Mouse (Mus musculus) forebrain, embryonic 12.5 days (tissue): Measurements from ENCODE around the gene Il3. TPM values are rescaled to one million over a fixed set of nuclear protein-coding genes. Genes with fewer than 3 reads are reported as not detected.
"Not testable (repeated sequence)": the region's sequence is repeated elsewhere in the genome, so short reads cannot be mapped to it uniquely, and the experiment has no call there.

Experiments
- ATAC-seq: fragments of 200-750 bp; cut with Nextera tagmentation; 2 replicates; pipeline ENCODE4 v1.8.0; 2017; ENCODE audit warnings: moderate TSS enrichment; ENCODE audit not compliant: low FRiP score
- H3K27ac ChIP-seq: fragments of 300-500 bp; sonication (generic); 2 replicates; pipeline ENCODE4 v1.5.1; 2016; ENCODE audit warnings: mild to moderate bottlenecking
- H3K27me3 ChIP-seq: fragments of 300-500 bp; sonication (generic); 2 replicates; pipeline ENCODE4 v1.6.1; 2016; ENCODE audit warnings: mild to moderate bottlenecking
- H3K36me3 ChIP-seq: fragments of 300-500 bp; sonication (generic); replicated peaks from 2 replicates; pipeline ENCODE4 v1.6.1; 2016; ENCODE audit warnings: mild to moderate bottlenecking
- H3K4me1 ChIP-seq: fragments of 300-500 bp; sonication (generic); 2 replicates; pipeline ENCODE4 v1.6.1; 2016
- H3K4me2 ChIP-seq: fragments of 300-500 bp; sonication (generic); 2 replicates; pipeline ENCODE4 v1.6.1; 2016; ENCODE audit warnings: mild to moderate bottlenecking, moderate library complexity
- H3K4me3 ChIP-seq: fragments of 300-500 bp; sonication (generic); replicated peaks from 2 replicates; pipeline ENCODE4 v1.5.1; 2016; ENCODE audit warnings: mild to moderate bottlenecking
- H3K9ac ChIP-seq: fragments of 300-500 bp; sonication (generic); 2 replicates; pipeline ENCODE4 v1.6.1; 2016; ENCODE audit warnings: mild to moderate bottlenecking
- H3K9me3 ChIP-seq: fragments of 300-500 bp; sonication (generic); 2 replicates; pipeline ENCODE4 v1.6.1; 2016
- WGBS: fragments of 180-500 bp; shearing (Covaris S2); methylation state at CpG from one replicate; pipeline ENCODE4 v1.1.7; 2016; 5-methylcytosine and 5-hydroxymethylcytosine counted together
- polyA plus RNA-seq: library from polyadenylated mRNA; unstranded; fragments of >200 nt; fragmentation: Nextera tagmentation; extraction: Ambion mirVana; gene quantifications from 2 replicates; pipeline ENCODE4 v1.2.1, GENCODE M21; 2016

The Il3 gene
- polyA plus RNA-seq, 1 experiment from 2014 or later, result not detected

DNA sequence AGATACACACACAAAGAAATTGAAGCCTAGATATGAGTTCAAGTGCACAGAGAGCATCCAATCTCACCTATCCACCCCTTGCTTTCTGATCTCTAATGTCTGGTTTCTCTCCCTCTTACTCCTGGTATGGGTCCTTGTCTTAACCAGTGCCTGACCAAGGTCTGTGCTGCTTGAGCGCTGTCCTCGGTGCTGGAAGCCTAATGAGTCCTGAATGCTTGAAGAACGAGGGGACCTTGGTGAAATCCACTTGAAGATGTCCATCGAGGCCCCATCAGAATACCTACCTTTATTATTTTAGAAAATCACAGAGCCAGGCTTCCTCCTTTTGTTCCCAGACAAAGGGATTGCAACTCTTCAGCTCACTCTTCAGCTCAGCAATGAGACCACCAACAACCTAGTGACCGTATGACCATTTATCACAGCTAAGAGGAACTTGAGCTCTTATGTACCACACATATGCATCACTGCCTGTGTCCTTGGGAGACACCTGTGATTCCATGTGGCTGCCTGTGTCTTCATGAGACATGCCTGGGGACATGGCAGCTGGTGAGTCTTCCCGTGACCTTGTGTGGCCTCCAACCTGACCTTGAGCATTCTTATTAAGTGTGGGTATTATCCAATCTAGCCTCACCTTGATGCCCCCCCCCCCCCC lies 36.1 kb upstream of the Il3 start:
- WGBS, result 19% methylated on average over 6 of the region's 6 CpGs
- Histone ChIP-seq H3K36me3 (no peaks in the 10 kb centered on the region), H3K4me2 (peak overlapping the region; percentile 74), H3K4me3 (peak overlapping the region; percentile 77), H3K9me3 (peaks cover 9% of the 10 kb centered on the region; the same call in 1 of the 2 replicates), H3K27ac (peak overlapping the region; percentile 81; the same call in 1 of the 2 replicates), H3K9ac (peak overlapping the region; percentile 84), H3K27me3 (no peaks in the 10 kb centered on the region), H3K4me1 (peaks cover 28% of the 10 kb centered on the region)
- no peak; the same call in none of the 2 replicates for ATAC-seq

DNA sequence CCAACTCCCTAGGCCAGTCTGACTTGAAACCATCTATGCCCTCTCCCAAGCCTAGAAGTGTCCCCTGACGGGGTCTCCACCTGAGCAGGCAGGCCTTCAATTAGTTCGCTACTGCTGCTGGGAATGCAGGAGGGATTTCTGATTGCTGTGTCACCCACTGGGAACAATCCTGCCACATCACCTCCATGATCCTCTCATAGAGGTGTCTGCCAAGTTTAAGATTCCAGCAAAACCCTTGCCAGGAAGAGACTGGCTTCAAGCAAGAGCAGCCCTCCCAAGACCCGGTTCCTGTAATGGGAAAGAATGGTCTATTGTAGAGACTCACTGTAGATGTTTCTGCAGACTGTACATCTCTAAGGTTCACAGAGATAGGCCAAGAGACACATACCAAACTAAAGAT lies 35.5 kb upstream of the Il3 start:
- Histone ChIP-seq H3K4me2 (no peak overlapping the region), H3K27me3 (no peaks in the 10 kb centered on the region), H3K9ac (no peak overlapping the region), H3K4me1 (peaks cover 28% of the 10 kb centered on the region), H3K36me3 (no peaks in the 10 kb centered on the region), H3K9me3 (peaks cover 9% of the 10 kb centered on the region; the same call in 1 of the 2 replicates), H3K4me3 (no peak overlapping the region), H3K27ac (no peak overlapping the region)
- 92% methylated on average over 3 of the region's 3 CpGs for whole genome bisulfite sequencing
- ATAC-seq, result no peak

DNA sequence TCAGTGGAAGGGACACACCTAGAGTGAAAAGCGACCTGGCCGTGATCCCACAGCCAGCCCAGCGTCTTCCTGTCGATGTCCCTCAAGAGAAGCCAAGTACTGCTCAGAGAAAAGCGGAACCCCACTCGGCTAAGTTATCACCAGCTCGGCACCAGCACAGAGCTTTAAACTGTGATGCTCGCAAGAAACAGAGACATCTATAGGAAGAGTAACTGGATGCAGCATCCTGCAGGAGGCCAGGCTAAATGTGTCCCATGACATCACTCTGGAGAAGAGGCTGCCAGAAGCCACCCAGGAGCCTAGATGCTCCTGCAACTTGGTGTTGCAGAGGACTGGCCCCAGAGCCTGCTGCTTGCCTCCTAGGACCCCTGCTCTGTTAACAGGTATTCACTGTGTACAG lies 34.9 kb upstream of the Il3 start:
- no peak overlapping the region for H3K4me3 ChIP-seq
- H3K27me3 ChIP-seq, result no peaks in the 10 kb centered on the region
- H3K36me3 ChIP-seq, result no peaks in the 10 kb centered on the region
- no peak overlapping the region for H3K27ac ChIP-seq
- 93% methylated on average over 8 of the region's 8 CpGs for WGBS
- H3K9ac ChIP-seq, result no peak overlapping the region
- no peak for ATAC-seq
- peaks cover 28% of the 10 kb centered on the region for H3K4me1 ChIP-seq
- H3K4me2 ChIP-seq, result no peak overlapping the region
- peaks cover 11% of the 10 kb centered on the region; the same call in 1 of the 2 replicates for H3K9me3 ChIP-seq

DNA sequence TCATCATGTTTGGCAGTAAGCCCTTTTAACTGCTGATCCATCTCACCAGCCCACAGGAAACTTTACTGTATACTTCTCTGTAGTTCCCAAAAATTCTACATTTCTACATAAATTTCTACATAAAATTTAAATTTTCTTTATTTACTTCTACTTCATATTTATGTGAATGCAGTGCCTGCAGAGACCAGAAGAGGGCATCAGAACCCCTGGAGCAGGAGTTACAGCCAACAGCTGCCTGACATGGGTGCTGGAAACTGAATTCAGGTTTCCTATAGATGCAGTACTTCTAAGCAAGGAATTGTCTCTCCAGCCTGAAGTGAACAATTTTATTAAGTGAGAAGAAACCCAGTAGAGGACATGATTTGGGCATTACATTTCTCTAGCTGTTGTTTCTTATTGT lies 31.7 kb upstream of the Il3 start:
- H3K9me3 ChIP-seq, result peaks cover 11% of the 10 kb centered on the region; the same call in 1 of the 2 replicates
- no peak overlapping the region for H3K4me2 ChIP-seq
- H3K4me1 ChIP-seq, result peaks cover 7% of the 10 kb centered on the region
- no peaks in the 10 kb centered on the region for H3K36me3 ChIP-seq
- ATAC-seq, result no peak
- H3K27ac ChIP-seq, result no peak overlapping the region
- H3K4me3 ChIP-seq, result no peak overlapping the region
- H3K27me3 ChIP-seq, result no peaks in the 10 kb centered on the region
- H3K9ac ChIP-seq, result no peak overlapping the region

GRCm38 (mm10) chr11:54297471-54297870 lies 30.4 kb upstream of the Il3 start:
- H3K27me3 ChIP-seq, H3K4me1 ChIP-seq, H3K4me3 ChIP-seq, H3K4me2 ChIP-seq, ATAC-seq, H3K9ac ChIP-seq, H3K27ac ChIP-seq, H3K36me3 ChIP-seq: not testable (repeated sequence)
- peaks cover 11% of the 10 kb centered on the region; the same call in 1 of the 2 replicates for H3K9me3 ChIP-seq
- WGBS, result 91% methylated on average over 2 of the region's 2 CpGs

- Histone ChIP-seq H3K9ac (no peak overlapping the region), H3K36me3 (no peaks in the 10 kb centered on the region), H3K27ac (no peak overlapping the region), H3K4me2 (no peak overlapping the region), H3K4me1 (no peaks in the 10 kb centered on the region), H3K27me3 (no peaks in the 10 kb centered on the region), H3K4me3 (no peak overlapping the region), H3K9me3 (peaks cover 11% of the 10 kb centered on the region; the same call in 1 of the 2 replicates)
- WGBS, result 86% methylated on average over 1 of the region's 1 CpGs
- ATAC-seq, result no peak
These were observed 29.7 kb upstream of the Il3 start for GRCm38 (mm10) chr11:54296734-54297133.

DNA sequence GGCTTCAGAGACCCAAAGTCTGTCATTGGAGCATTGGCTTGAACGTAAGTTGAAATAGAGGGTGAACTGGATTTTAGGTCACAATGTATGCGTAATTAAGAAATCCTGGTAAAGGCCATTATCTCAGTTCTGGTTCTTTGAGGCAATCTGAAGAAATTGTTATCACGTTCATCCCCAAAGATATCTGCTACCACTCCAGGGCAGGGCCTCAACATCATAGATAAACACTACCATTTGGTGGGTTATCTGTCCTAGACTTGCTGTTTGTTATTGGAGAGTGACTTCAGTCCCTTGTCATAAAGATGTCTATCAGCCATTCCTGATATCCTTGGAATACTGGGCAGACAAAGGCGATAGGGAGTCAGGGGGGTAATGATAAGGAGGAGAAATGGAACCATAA lies 28.9 kb upstream of the Il3 start:
- H3K9me3 ChIP-seq, result peaks cover 11% of the 10 kb centered on the region; the same call in 1 of the 2 replicates
- no peaks in the 10 kb centered on the region for H3K27me3 ChIP-seq
- H3K9ac ChIP-seq, result no peak overlapping the region
- no peaks in the 10 kb centered on the region for H3K4me1 ChIP-seq
- no peak overlapping the region for H3K27ac ChIP-seq
- no peak for ATAC-seq
- H3K4me2 ChIP-seq, result no peak overlapping the region
- H3K4me3 ChIP-seq, result no peak overlapping the region
- no peaks in the 10 kb centered on the region for H3K36me3 ChIP-seq
- WGBS, result 89% methylated on average over 4 of the region's 4 CpGs

- Histone ChIP-seq H3K4me2 (no peak overlapping the region), H3K36me3 (no peaks in the 10 kb centered on the region), H3K27ac (no peak overlapping the region), H3K27me3 (no peaks in the 10 kb centered on the region), H3K4me3 (no peak overlapping the region), H3K4me1 (no peaks in the 10 kb centered on the region), H3K9ac (no peak overlapping the region), H3K9me3 (peaks cover 10% of the 10 kb centered on the region; the same call in 1 of the 2 replicates)
- 79% methylated on average over 12 of the region's 12 CpGs for WGBS
- no peak for ATAC-seq
These were observed 27.1 kb upstream of the Il3 start for GRCm38 (mm10) chr11:54293980-54294807.

GRCm38 (mm10) chr11:54292163-54292562 lies 25.1 kb upstream of the Il3 start:
- 0 out of 2 replicates have a peak, but pooled peaks cover under 1% of the 10 kb centered on the region for H3K9me3 ChIP-seq
- H3K27ac ChIP-seq, result no peak overlapping the region
- WGBS, result 89% methylated on average over 2 of the region's 2 CpGs
- no peak overlapping the region for H3K9ac ChIP-seq
- H3K4me3 ChIP-seq, result no peak overlapping the region
- no peak overlapping the region for H3K4me2 ChIP-seq
- no peaks in the 10 kb centered on the region for H3K4me1 ChIP-seq
- H3K36me3 ChIP-seq, result no peaks in the 10 kb centered on the region
- ATAC-seq, result no peak
- no peaks in the 10 kb centered on the region for H3K27me3 ChIP-seq

DNA sequence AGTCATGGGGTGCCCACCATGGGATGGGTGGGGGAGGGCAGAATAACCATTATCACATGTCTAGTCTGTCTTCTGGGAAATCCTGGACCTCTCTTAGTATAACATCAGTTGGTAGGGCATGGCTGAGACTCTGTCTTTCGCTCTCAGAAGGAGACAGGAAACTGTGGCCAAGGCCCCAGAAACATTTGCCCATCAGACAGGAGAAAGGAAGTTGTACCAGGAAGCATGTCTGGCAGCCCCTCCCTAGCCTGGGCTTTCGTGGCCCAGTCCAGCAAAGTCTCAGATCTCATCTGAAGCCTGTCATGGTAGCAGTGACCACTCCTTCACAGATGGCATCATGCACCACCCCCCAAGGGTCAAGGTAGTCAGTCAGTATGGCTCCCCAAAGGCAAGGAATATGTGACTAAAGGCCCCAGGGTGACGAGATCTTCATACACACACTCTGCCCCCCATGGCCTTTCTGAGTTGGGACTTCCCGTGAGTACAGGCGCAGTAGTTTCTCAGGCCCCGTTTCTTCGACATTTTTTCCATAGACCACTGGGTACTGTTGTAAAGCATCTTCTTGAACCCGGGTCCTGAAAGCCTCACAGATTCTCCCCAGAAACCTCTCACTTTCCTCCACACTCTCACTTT lies 20.9 kb upstream of the Il3 start:
- H3K4me2 ChIP-seq, result no peak overlapping the region
- no peak overlapping the region for H3K27ac ChIP-seq
- no peak for ATAC-seq
- H3K9me3 ChIP-seq, result no peaks in the 10 kb centered on the region
- H3K9ac ChIP-seq, result no peak overlapping the region
- H3K27me3 ChIP-seq, result no peaks in the 10 kb centered on the region
- 87% methylated on average over 8 of the region's 8 CpGs for WGBS
- no peaks in the 10 kb centered on the region for H3K36me3 ChIP-seq
- H3K4me3 ChIP-seq, result no peak overlapping the region
- no peaks in the 10 kb centered on the region for H3K4me1 ChIP-seq

GRCm38 (mm10) chr11:54271437-54271949 lies 4.4 kb upstream of the Il3 start:
- Histone ChIP-seq H3K27ac (no peak overlapping the region), H3K9me3 (no peaks in the 10 kb centered on the region), H3K4me3 (no peak overlapping the region), H3K36me3 (no peaks in the 10 kb centered on the region), H3K9ac (no peak overlapping the region), H3K4me2 (no peak overlapping the region), H3K27me3 (no peaks in the 10 kb centered on the region), H3K4me1 (no peaks in the 10 kb centered on the region; the same call in 1 of the 2 replicates)
- ATAC-seq, result no peak
- 81% methylated on average over 5 of the region's 5 CpGs for WGBS

DNA sequence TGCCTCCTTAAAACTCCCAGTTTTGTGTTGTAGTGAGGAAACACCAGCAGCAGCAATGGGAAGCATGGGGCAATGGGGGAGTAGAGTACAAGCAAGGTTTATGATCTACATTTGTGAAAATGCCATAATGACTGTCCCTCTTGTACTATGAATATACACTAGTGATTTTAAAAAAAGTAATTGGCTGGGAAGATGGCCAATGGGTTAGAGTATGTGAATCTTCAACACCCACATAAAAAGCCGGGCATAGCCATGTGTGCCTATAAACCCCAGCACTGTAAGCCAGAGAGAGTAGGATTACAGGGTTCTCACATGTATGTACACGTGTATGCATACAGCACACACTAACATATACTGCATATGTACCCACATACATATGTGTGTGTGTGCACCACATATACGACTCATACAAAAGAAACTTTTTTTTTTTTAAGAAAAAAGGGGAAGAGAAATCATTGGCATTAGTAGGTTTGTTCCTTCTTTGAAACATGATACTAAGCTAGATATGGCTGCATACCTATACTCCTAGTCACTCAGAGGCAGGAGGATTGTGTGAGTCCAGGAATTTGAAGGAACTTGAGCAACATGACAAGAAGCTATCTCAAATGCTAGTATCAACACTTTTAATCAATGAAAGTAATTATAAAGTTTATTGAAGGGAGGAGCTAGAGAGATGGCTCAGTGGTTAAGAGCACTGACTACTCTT lies 2.3 kb upstream of the Il3 start:
- no peaks in the 10 kb centered on the region for H3K27me3 ChIP-seq
- H3K9me3 ChIP-seq, result no peaks in the 10 kb centered on the region
- no peak overlapping the region for H3K4me2 ChIP-seq
- no peak overlapping the region for H3K27ac ChIP-seq
- 85% methylated on average over 3 of the region's 3 CpGs for WGBS
- no peaks in the 10 kb centered on the region for H3K36me3 ChIP-seq
- H3K4me1 ChIP-seq, result no peaks in the 10 kb centered on the region; the same call in 1 of the 2 replicates
- no peak for ATAC-seq
- H3K4me3 ChIP-seq, result no peak overlapping the region
- H3K9ac ChIP-seq, result no peak overlapping the region
